Mouse (Mus musculus) midbrain, embryonic 13.5 days (tissue): ENCODE results near the gene Lats2. TPM values are rescaled to one million over a fixed set of nuclear protein-coding genes. Genes with fewer than 3 reads are reported as not detected.
A peak's percentile ranks its signal among the peaks of the same experiment; 100 is the strongest.

Experiments used
- ATAC-seq: fragments of 200-750 bp; cut with Nextera tagmentation; 2 replicates; pipeline ENCODE4 v1.8.0; 2017; ENCODE audit warnings: mild to moderate bottlenecking, moderate TSS enrichment, moderate library complexity
- H3K27ac ChIP-seq: fragments of 300-500 bp; sonication (generic); 2 replicates; pipeline ENCODE4 v1.5.1; 2015; ENCODE audit warnings: inconsistent platforms, mild to moderate bottlenecking, moderate library complexity
- H3K27me3 ChIP-seq: fragments of 300-500 bp; sonication (generic); 2 replicates; pipeline ENCODE4 v1.6.1; 2015; ENCODE audit warnings: mild to moderate bottlenecking, inconsistent platforms
- H3K36me3 ChIP-seq: fragments of 300-500 bp; sonication (generic); 2 replicates; pipeline ENCODE4 v1.6.1; 2015; ENCODE audit warnings: mild to moderate bottlenecking, inconsistent platforms
- H3K4me1 ChIP-seq: fragments of 300-500 bp; sonication (generic); replicated peaks from 2 replicates; pipeline ENCODE4 v1.6.1; 2015; ENCODE audit warnings: inconsistent platforms
- H3K4me2 ChIP-seq: fragments of 300-500 bp; sonication (generic); replicated peaks from 2 replicates; pipeline ENCODE4 v1.6.1; 2015; ENCODE audit warnings: moderate library complexity, mild to moderate bottlenecking, inconsistent platforms
- H3K4me3 ChIP-seq: fragments of 300-500 bp; sonication (generic); replicated peaks from 2 replicates; pipeline ENCODE4 v1.5.1; 2015; ENCODE audit warnings: mild to moderate bottlenecking, inconsistent platforms
- H3K9ac ChIP-seq: fragments of 300-500 bp; sonication (generic); replicated peaks from 2 replicates; pipeline ENCODE4 v1.6.1; 2015; ENCODE audit warnings: mild to moderate bottlenecking, inconsistent platforms
- H3K9me3 ChIP-seq: fragments of 300-500 bp; sonication (generic); 2 replicates; pipeline ENCODE4 v1.6.1; 2016; ENCODE audit warnings: mild to moderate bottlenecking, inconsistent platforms
- WGBS: fragments of 180-500 bp; shearing (Covaris S2); methylation state at CpG from one replicate; pipeline ENCODE4 v1.1.7; 2015; 5-methylcytosine and 5-hydroxymethylcytosine counted together
- polyA plus RNA-seq: library from polyadenylated mRNA; unstranded; fragments of >200 nt; fragmentation: Nextera tagmentation; extraction: Ambion mirVana; gene quantifications from 2 replicates; pipeline ENCODE4 v1.2.1, GENCODE M21; 2015

Gene Lats2
- polyA plus RNA-seq, 1 experiment from 2014 or later = 9.6 TPM

GRCm38 (mm10) chr14:57707100-57707893 lies 50.9 kb downstream of the Lats2 start:
- ATAC-seq = peak; percentile 37; the same call in 1 of the 2 replicates
- WGBS = 25% methylated on average over 18 of the region's 18 CpGs

GRCm38 (mm10) chr14:57706760-57707099 lies 51.5 kb downstream of the Lats2 start:
- Histone ChIP-seq H3K4me3 (no peak overlapping the region), H3K36me3 (no peaks in the 10 kb centered on the region), H3K27me3 (no peaks in the 10 kb centered on the region), H3K27ac (peak overlapping the region; percentile 52; the same call in 1 of the 2 replicates), H3K9ac (no peak overlapping the region; the same call in 1 of the 2 replicates), H3K9me3 (no peaks in the 10 kb centered on the region), H3K4me2 (no peak overlapping the region), H3K4me1 (peaks cover 41% of the 10 kb centered on the region)
- 76% methylated on average over 4 of the region's 4 CpGs for WGBS
- peak; percentile 12; the same call in 1 of the 2 replicates for ATAC-seq

More at GRCm38 (mm10) chr14:57707100-57707893, 50.9 kb downstream of the Lats2 start:
- 0 out of 2 replicates have a peak overlapping the region, but pooled peaks have one; percentile 2 for H3K4me2 ChIP-seq
- no peaks in the 10 kb centered on the region for H3K27me3 ChIP-seq
- peak overlapping the region; percentile 52; the same call in 1 of the 2 replicates for H3K27ac ChIP-seq
- peaks cover 37% of the 10 kb centered on the region for H3K4me1 ChIP-seq
- H3K36me3 ChIP-seq = no peaks in the 10 kb centered on the region
- no peaks in the 10 kb centered on the region for H3K9me3 ChIP-seq
- no peak overlapping the region for H3K4me3 ChIP-seq
- 0 out of 2 replicates have a peak overlapping the region, but pooled peaks have one; percentile 8 for H3K9ac ChIP-seq

GRCm38 (mm10) chr14:57705759-57706158 lies 52.4 kb downstream of the Lats2 start:
- Histone ChIP-seq H3K9ac (no peak overlapping the region), H3K4me2 (no peak overlapping the region), H3K27me3 (no peaks in the 10 kb centered on the region), H3K4me3 (no peak overlapping the region), H3K9me3 (no peaks in the 10 kb centered on the region), H3K36me3 (no peaks in the 10 kb centered on the region), H3K27ac (no peak overlapping the region), H3K4me1 (peaks cover 41% of the 10 kb centered on the region)
- no peak for ATAC-seq
- 95% methylated on average over 4 of the region's 4 CpGs for WGBS

GRCm38 (mm10) chr14:57705075-57705474 lies 53.1 kb downstream of the Lats2 start:
- Histone ChIP-seq H3K9me3 (no peaks in the 10 kb centered on the region), H3K27ac (no peak overlapping the region), H3K4me1 (peaks cover 41% of the 10 kb centered on the region), H3K4me2 (no peak overlapping the region), H3K27me3 (no peaks in the 10 kb centered on the region), H3K4me3 (no peak overlapping the region), H3K36me3 (peaks cover 2% of the 10 kb centered on the region), H3K9ac (no peak overlapping the region)
- ATAC-seq = no peak
- WGBS = 85% methylated on average over 4 of the region's 4 CpGs

- Histone ChIP-seq H3K27ac (peak overlapping the region; percentile 63), H3K4me2 (no peak overlapping the region), H3K36me3 (peaks cover 22% of the 10 kb centered on the region), H3K27me3 (no peaks in the 10 kb centered on the region), H3K9me3 (no peaks in the 10 kb centered on the region), H3K4me3 (no peak overlapping the region), H3K9ac (no peak overlapping the region), H3K4me1 (peaks cover 14% of the 10 kb centered on the region)
- WGBS = 49% methylated on average over 12 of the region's 12 CpGs
- ATAC-seq = peak; percentile 71
These were observed 56.2 kb downstream of the Lats2 start for GRCm38 (mm10) chr14:57701915-57702477.

- WGBS = 98% methylated on average over 33 of the region's 33 CpGs
- Histone ChIP-seq H3K4me1 (peaks cover 6% of the 10 kb centered on the region; the same call in 1 of the 2 replicates), H3K36me3 (peaks cover 42% of the 10 kb centered on the region)
These were observed 58.7 kb downstream of the Lats2 start for GRCm38 (mm10) chr14:57699461-57699970.

GRCm38 (mm10) chr14:57699016-57699415 lies 59.2 kb downstream of the Lats2 start:
- Histone ChIP-seq H3K36me3 (peaks cover 47% of the 10 kb centered on the region), H3K4me3 (no peak overlapping the region)
- 91% methylated on average over 10 of the region's 10 CpGs for WGBS

More at GRCm38 (mm10) chr14:57699461-57699970, 58.7 kb downstream of the Lats2 start:
- Histone ChIP-seq H3K9ac (no peak overlapping the region), H3K27me3 (no peaks in the 10 kb centered on the region), H3K27ac (no peak overlapping the region), H3K4me3 (no peak overlapping the region), H3K4me2 (no peak overlapping the region), H3K9me3 (no peaks in the 10 kb centered on the region)
- ATAC-seq = no peak

GRCm38 (mm10) chr14:57696066-57696465 lies 62.1 kb downstream of the Lats2 start:
- Histone ChIP-seq H3K4me1 (no peaks in the 10 kb centered on the region), H3K4me3 (no peak overlapping the region), H3K9me3 (no peaks in the 10 kb centered on the region), H3K4me2 (no peak overlapping the region), H3K27me3 (no peaks in the 10 kb centered on the region), H3K9ac (no peak overlapping the region), H3K27ac (no peak overlapping the region), H3K36me3 (peaks cover 60% of the 10 kb centered on the region)
- ATAC-seq = no peak
- 94% methylated on average over 15 of the region's 15 CpGs for WGBS

More at GRCm38 (mm10) chr14:57699016-57699415, 59.2 kb downstream of the Lats2 start:
- Histone ChIP-seq H3K4me2 (no peak overlapping the region), H3K27ac (no peak overlapping the region), H3K27me3 (no peaks in the 10 kb centered on the region), H3K9me3 (no peaks in the 10 kb centered on the region), H3K9ac (no peak overlapping the region), H3K4me1 (peaks cover 6% of the 10 kb centered on the region; the same call in 1 of the 2 replicates)
- ATAC-seq = no peak

- no peaks in the 10 kb centered on the region for H3K4me1 ChIP-seq
- no peaks in the 10 kb centered on the region for H3K27me3 ChIP-seq
- 88% methylated on average over 8 of the region's 8 CpGs for WGBS
- H3K9ac ChIP-seq = no peak overlapping the region
- H3K4me3 ChIP-seq = no peak overlapping the region
- H3K4me2 ChIP-seq = no peak overlapping the region
- no peaks in the 10 kb centered on the region for H3K9me3 ChIP-seq
- H3K27ac ChIP-seq = no peak overlapping the region
- no peak for ATAC-seq
- H3K36me3 ChIP-seq = peaks cover 61% of the 10 kb centered on the region
These were observed 62.6 kb downstream of the Lats2 start for GRCm38 (mm10) chr14:57695550-57695949.

- Histone ChIP-seq H3K4me1 (no peaks in the 10 kb centered on the region), H3K36me3 (peaks cover 51% of the 10 kb centered on the region)
- no peak for ATAC-seq
These were observed 63.9 kb downstream of the Lats2 start for GRCm38 (mm10) chr14:57694246-57694645.

GRCm38 (mm10) chr14:57692517-57693130 lies 65.6 kb downstream of the Lats2 start:
- no peaks in the 10 kb centered on the region for H3K27me3 ChIP-seq
- 91% methylated on average over 17 of the region's 17 CpGs for WGBS
- no peak overlapping the region for H3K9ac ChIP-seq
- ATAC-seq = no peak
- H3K4me1 ChIP-seq = no peaks in the 10 kb centered on the region
- no peak overlapping the region for H3K4me2 ChIP-seq
- H3K9me3 ChIP-seq = no peaks in the 10 kb centered on the region
- peaks cover 41% of the 10 kb centered on the region for H3K36me3 ChIP-seq
- no peak overlapping the region for H3K27ac ChIP-seq
- no peak overlapping the region for H3K4me3 ChIP-seq

More at GRCm38 (mm10) chr14:57694246-57694645, 63.9 kb downstream of the Lats2 start:
- no peak overlapping the region for H3K9ac ChIP-seq
- WGBS = 90% methylated on average over 16 of the region's 16 CpGs
- H3K4me2 ChIP-seq = no peak overlapping the region
- H3K27ac ChIP-seq = no peak overlapping the region
- no peak overlapping the region for H3K4me3 ChIP-seq
- H3K27me3 ChIP-seq = no peaks in the 10 kb centered on the region
- H3K9me3 ChIP-seq = no peaks in the 10 kb centered on the region

GRCm38 (mm10) chr14:57691316-57691715 lies 66.9 kb downstream of the Lats2 start:
- Histone ChIP-seq H3K4me3 (no peak overlapping the region), H3K36me3 (peaks cover 33% of the 10 kb centered on the region), H3K9ac (no peak overlapping the region), H3K27me3 (no peaks in the 10 kb centered on the region), H3K9me3 (no peaks in the 10 kb centered on the region), H3K4me2 (no peak overlapping the region), H3K27ac (no peak overlapping the region), H3K4me1 (no peaks in the 10 kb centered on the region)
- WGBS = 95% methylated on average over 24 of the region's 24 CpGs
- no peak for ATAC-seq
